Mouse (Mus musculus) limb, embryonic 13.5 days (tissue): ENCODE measurements at regions not wholly inside any gene's neighbourhood (a gene's known extent, or its start where the extent isn't known, plus 50 kb on each side); places are given as distances from the start of the nearest gene placed in this dataset.

Source experiments
- ATAC-seq: fragments of 200-750 bp; cut with Nextera tagmentation; 2 replicates; pipeline ENCODE4 v1.8.0; 2017; ENCODE audit warnings: low read depth, moderate number of reproducible peaks, moderate TSS enrichment; ENCODE audit not compliant: low FRiP score
- H3K27ac ChIP-seq: fragments of 300-500 bp; sonication (generic); 2 replicates; pipeline ENCODE4 v1.5.1; 2015; ENCODE audit warnings: inconsistent platforms, mild to moderate bottlenecking, moderate library complexity
- H3K27me3 ChIP-seq: fragments of 300-500 bp; sonication (generic); 2 replicates; pipeline ENCODE4 v1.6.1; 2015; ENCODE audit warnings: mild to moderate bottlenecking, inconsistent platforms
- H3K36me3 ChIP-seq: fragments of 300-500 bp; sonication (generic); 2 replicates; pipeline ENCODE4 v1.6.1; 2015; ENCODE audit warnings: inconsistent platforms, mild to moderate bottlenecking, moderate library complexity
- H3K4me1 ChIP-seq: fragments of 300-500 bp; sonication (generic); 2 replicates; pipeline ENCODE4 v1.6.1; 2015; ENCODE audit warnings: inconsistent platforms
- H3K4me2 ChIP-seq: fragments of 300-500 bp; sonication (generic); replicated peaks from 2 replicates; pipeline ENCODE4 v1.6.1; 2015; ENCODE audit warnings: inconsistent platforms, mild to moderate bottlenecking, moderate library complexity
- H3K4me3 ChIP-seq: fragments of 300-500 bp; sonication (generic); 2 replicates; pipeline ENCODE4 v1.5.1; 2015; ENCODE audit warnings: moderate library complexity, mild to moderate bottlenecking, inconsistent platforms
- H3K9ac ChIP-seq: fragments of 300-500 bp; sonication (generic); 2 replicates; pipeline ENCODE4 v1.6.1; 2015; ENCODE audit warnings: mild to moderate bottlenecking, inconsistent platforms
- H3K9me3 ChIP-seq: fragments of 300-500 bp; sonication (generic); 2 replicates; pipeline ENCODE4 v1.6.1; 2016; ENCODE audit warnings: inconsistent platforms
- WGBS: fragments of 180-500 bp; shearing (Covaris S2); methylation state at CpG from one replicate; pipeline ENCODE4 v1.1.7; 2015; 5-methylcytosine and 5-hydroxymethylcytosine counted together

DNA sequence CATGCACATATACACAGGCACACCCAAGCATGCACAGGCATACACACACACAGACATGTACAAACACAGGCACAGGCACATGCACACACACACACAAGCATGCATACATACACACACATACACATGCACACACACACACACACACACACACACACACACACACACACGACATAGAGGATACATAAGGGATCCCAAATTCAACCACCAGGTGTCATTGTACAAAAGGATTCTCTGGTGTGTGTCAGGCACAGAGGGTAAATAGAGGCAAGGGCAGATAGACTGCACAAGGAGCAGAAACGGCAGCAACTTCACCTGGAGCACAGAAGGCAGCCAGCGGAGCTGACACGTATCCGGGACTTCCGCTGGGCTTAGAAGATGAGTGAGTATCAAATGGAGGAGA is 428.1 kb upstream of the Zmiz1 start:
- H3K9ac ChIP-seq: no peak overlapping the region
- no peaks in the 10 kb centered on the region for H3K9me3 ChIP-seq
- no peak overlapping the region for H3K4me2 ChIP-seq
- WGBS: 82% methylated on average over 6 of the region's 6 CpGs
- ATAC-seq: no peak
- H3K4me3 ChIP-seq: no peak overlapping the region
- no peaks in the 10 kb centered on the region for H3K36me3 ChIP-seq
- H3K4me1 ChIP-seq: peaks cover 43% of the 10 kb centered on the region
- H3K27me3 ChIP-seq: no peaks in the 10 kb centered on the region
- H3K27ac ChIP-seq: no peak overlapping the region

DNA sequence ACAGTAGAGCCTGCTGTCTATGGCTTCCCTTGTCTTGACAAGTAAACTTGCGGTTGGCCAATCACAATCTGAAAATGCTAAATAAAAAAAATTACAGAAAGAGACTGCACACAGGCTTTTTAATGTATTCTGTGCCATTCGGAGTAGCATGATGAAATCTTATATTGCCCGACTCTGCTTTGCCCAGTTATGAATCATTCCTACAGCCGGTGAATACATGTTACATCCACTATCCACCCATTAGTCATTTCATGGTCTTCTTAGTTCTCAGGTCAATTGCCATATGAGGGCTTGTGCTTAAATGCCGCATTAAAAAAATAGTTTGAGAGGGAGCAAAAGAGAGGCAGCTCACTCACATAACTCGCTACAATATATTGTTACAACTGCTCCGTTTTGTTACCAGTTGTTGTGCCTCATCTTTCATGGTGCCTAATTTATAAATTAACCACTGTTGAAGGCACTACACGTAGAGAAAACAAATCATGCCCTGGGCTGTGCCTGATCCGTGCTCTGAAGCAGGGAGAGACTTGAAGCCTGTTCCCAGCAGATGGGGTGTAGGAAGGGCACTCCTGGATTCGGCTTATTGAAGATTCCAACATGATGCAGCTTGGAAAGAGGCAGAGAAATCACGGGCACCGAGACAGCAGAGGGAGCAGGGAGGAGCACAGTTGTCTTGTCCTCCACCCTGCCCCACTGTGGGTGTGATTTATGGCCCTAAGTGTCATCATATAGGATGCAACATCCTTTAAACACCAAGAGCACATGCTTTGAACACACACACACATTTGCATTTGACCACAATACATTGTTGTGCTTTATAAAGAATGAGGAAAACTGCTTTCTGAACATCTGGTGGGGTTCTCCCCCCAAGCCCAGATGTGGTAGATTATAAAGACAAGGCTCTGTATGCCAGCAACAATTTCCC is 427.0 kb upstream of the Zmiz1 start:
- no peak overlapping the region for H3K4me2 ChIP-seq
- H3K9me3 ChIP-seq: no peaks in the 10 kb centered on the region
- 65% methylated on average over 12 of the region's 12 CpGs for WGBS
- 0 out of 2 replicates have a peak overlapping the region, but pooled peaks have one; percentile 8 for H3K9ac ChIP-seq
- H3K36me3 ChIP-seq: no peaks in the 10 kb centered on the region
- no peaks in the 10 kb centered on the region for H3K27me3 ChIP-seq
- ATAC-seq: no peak
- peaks cover 36% of the 10 kb centered on the region for H3K4me1 ChIP-seq
- no peak overlapping the region; the same call in 1 of the 2 replicates for H3K27ac ChIP-seq
- no peak overlapping the region for H3K4me3 ChIP-seq

DNA sequence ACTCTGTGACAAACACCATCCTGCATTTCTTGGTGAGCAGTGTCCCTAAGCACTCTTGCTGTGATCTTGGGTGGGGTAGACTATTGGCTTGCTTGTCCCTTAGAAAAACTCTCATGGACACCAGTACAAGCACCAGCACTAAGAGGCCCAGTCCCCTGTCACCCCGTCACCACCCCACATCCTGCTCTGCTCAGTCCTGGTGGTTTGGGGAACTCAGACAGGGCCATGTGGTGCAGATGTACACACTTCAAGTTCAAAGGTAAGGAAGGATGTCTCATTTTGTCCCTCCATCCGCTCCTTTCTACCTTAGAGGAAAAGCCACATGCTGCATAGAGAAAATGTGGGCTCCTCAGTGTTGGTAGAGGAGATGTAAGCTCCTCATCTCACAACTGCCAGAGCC is 426.1 kb upstream of the Zmiz1 start:
- 88% methylated on average over 2 of the region's 2 CpGs for whole genome bisulfite sequencing
- Histone ChIP-seq H3K27ac (no peak overlapping the region), H3K9me3 (no peaks in the 10 kb centered on the region)

DNA sequence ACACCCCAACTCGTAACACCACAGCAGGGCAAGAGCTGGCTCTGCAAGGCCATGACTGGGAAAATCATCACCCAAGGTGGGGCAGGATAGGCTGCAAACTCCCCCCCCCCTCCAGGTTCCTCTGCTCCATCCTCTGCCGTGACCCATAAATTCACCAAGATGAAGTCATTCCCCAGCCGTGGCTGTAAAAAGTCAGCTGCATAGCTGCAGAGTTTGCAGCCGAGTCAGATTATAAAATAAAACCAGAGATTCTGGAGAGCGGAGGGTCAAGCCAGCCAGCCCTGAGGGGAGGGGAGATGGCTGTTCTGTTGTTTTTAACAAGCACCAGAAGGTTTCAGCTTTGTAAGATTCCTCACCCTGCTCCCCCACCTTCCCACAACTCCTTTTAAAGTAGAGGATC is 416.7 kb upstream of the Zmiz1 start:
- Histone ChIP-seq H3K4me2 (peak overlapping the region; percentile 35), H3K4me1 (peaks cover 58% of the 10 kb centered on the region)
- ATAC-seq: peak; percentile 62

More for the DNA sequence above, 426.1 kb upstream of the Zmiz1 start:
- H3K36me3 ChIP-seq: no peaks in the 10 kb centered on the region
- H3K4me3 ChIP-seq: no peak overlapping the region
- H3K4me2 ChIP-seq: no peak overlapping the region
- H3K9ac ChIP-seq: 0 out of 2 replicates have a peak overlapping the region, but pooled peaks have one; percentile 8
- no peak for ATAC-seq
- peaks cover 31% of the 10 kb centered on the region for H3K4me1 ChIP-seq
- no peaks in the 10 kb centered on the region for H3K27me3 ChIP-seq

DNA sequence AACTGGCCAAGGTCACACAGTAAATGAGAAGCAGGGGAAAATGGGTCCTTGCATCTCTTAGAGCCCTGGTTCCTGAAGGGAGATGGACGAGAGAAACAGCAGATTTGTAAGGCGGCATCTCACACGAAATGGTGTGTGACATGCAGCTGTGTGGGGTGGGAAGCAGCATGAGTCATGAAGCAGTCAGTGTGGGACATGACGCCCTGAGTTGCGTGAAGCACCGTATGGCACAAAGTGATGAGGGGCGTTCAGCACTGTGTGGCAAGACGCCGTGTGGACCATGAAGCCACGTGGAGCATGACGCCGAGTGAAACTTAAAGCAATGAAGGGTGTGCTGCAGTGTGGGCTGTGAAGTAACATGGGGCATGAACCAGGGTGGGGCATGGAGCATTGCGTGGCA is 414.9 kb upstream of the Zmiz1 start:
- H3K36me3 ChIP-seq: no peaks in the 10 kb centered on the region
- H3K27me3 ChIP-seq: no peaks in the 10 kb centered on the region
- peaks cover 63% of the 10 kb centered on the region for H3K4me1 ChIP-seq
- 78% methylated on average over 13 of the region's 13 CpGs for WGBS
- peak overlapping the region; percentile 94 for H3K27ac ChIP-seq
- no peak overlapping the region for H3K9ac ChIP-seq
- no peak; the same call in 1 of the 2 replicates for ATAC-seq
- no peak overlapping the region for H3K4me2 ChIP-seq
- H3K9me3 ChIP-seq: no peaks in the 10 kb centered on the region
- H3K4me3 ChIP-seq: no peak overlapping the region

More for the DNA sequence above, 416.7 kb upstream of the Zmiz1 start:
- Histone ChIP-seq H3K9ac (peak overlapping the region; percentile 40; the same call in 1 of the 2 replicates), H3K4me3 (no peak overlapping the region), H3K27ac (peak overlapping the region; percentile 94), H3K27me3 (no peaks in the 10 kb centered on the region), H3K9me3 (no peaks in the 10 kb centered on the region), H3K36me3 (no peaks in the 10 kb centered on the region)
- 9% methylated on average over 5 of the region's 5 CpGs for WGBS

DNA sequence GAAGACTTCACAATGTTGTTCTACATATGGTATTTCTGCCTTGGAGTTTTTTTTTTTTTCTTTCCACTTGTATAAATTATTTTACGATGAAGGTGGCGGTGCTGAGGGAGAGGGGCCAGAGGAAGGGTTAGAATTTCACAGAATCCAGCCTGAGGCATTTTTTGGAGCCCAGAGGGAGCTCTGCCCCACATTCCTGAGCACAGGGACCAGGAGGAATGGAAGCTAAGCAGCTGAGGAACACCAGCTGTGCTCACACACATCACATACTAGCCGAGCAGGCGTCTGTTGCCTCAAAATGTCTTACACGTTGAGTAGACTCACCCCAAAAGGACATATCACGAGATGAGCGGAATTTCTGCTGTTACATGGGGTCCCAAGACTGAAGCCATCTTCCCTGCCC is 414.1 kb upstream of the Zmiz1 start:
- no peaks in the 10 kb centered on the region for H3K27me3 ChIP-seq
- H3K27ac ChIP-seq: peak overlapping the region; percentile 94
- peak; percentile 77; the same call in 1 of the 2 replicates for ATAC-seq
- H3K4me1 ChIP-seq: peaks cover 63% of the 10 kb centered on the region
- whole genome bisulfite sequencing: 18% methylated on average over 7 of the region's 7 CpGs
- H3K4me2 ChIP-seq: peak overlapping the region; percentile 5; the same call in 1 of the 2 replicates
- no peak overlapping the region for H3K4me3 ChIP-seq
- no peak overlapping the region for H3K9ac ChIP-seq
- no peaks in the 10 kb centered on the region for H3K9me3 ChIP-seq
- H3K36me3 ChIP-seq: no peaks in the 10 kb centered on the region

DNA sequence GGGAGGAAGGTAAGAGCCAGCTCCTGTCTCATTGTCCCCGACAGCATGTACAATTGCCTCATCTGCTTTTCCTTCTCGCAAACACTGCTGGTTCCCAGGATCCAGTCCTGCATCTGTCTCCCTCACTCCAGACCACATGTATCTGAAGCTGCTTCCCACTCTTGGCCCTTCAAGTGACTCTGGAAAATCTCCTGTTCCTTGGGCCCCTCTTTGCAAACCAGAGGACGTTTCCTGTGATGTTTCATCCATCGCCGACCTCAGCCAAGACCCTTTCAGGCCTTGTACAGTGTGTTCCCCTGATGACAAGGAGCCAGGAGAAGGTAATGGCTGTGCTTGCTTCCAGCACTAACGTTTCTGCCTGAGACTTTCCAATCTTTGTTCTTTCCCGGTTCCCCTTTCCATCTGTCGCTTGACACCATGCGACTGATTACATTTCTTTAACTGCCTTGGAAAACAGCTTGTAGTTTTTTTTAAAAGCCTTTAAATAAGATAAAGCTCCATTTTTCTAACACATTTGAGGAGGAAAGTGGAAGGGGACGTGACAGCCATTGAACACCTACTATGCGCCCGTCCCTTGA is 408.2 kb upstream of the Zmiz1 start:
- Histone ChIP-seq H3K36me3 (no peaks in the 10 kb centered on the region), H3K27ac (peak overlapping the region; percentile 65), H3K4me1 (peaks cover 47% of the 10 kb centered on the region), H3K4me2 (no peak overlapping the region), H3K9me3 (no peaks in the 10 kb centered on the region), H3K4me3 (no peak overlapping the region), H3K27me3 (no peaks in the 10 kb centered on the region), H3K9ac (no peak overlapping the region)
- ATAC-seq: no peak
- 51% methylated on average over 12 of the region's 12 CpGs for WGBS

DNA sequence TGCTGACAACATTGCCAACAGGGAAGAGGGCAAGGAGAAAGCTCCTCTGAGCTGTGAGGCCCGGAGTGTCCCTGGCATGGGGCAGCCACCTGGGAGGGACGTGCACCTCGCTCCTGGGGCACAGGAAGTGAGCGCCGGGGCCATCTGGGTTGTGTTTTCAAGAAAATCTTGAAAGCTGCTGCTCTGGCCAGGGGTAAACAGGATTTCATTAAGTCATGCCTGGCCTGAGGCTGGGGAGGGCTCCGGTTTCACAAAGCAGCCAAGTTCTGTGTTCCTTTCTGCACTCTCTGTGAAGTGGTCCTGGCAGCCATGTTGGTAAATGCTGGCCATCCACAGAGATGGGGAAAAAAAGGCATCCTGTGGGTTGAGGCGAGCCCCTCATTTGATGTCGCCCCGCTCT is 406.8 kb upstream of the Zmiz1 start:
- Histone ChIP-seq H3K4me1 (peaks cover 43% of the 10 kb centered on the region), H3K27ac (peak overlapping the region; percentile 75), H3K27me3 (no peaks in the 10 kb centered on the region), H3K9ac (no peak overlapping the region), H3K4me3 (no peak overlapping the region), H3K4me2 (no peak overlapping the region), H3K9me3 (no peaks in the 10 kb centered on the region), H3K36me3 (no peaks in the 10 kb centered on the region)
- 26% methylated on average over 9 of the region's 9 CpGs for WGBS
- peak; percentile 19; the same call in 1 of the 2 replicates for ATAC-seq

DNA sequence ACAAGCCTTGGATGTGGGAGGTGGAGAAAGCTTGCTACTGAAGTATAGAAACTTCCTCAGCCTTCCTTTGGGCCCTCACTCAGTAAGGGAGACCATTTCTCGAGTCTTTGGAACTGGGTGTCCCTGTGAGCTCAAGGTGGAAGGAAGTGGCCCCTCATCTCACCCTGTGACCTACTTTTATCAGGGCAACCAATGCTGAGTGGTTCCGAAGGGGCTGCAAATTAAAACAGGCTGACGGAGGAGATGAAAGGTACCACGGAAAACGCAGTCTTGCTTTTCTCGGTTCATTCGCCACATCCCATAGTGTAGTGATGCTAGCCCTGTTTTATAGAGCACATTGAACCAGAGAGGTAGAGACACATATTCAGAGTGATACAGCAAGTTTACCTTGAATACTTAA is 399.6 kb upstream of the Zmiz1 start:
- no peak for ATAC-seq
- Histone ChIP-seq H3K4me1 (peaks cover 24% of the 10 kb centered on the region), H3K4me2 (no peak overlapping the region), H3K36me3 (no peaks in the 10 kb centered on the region), H3K9me3 (no peaks in the 10 kb centered on the region), H3K27ac (no peak overlapping the region), H3K27me3 (no peaks in the 10 kb centered on the region), H3K4me3 (no peak overlapping the region), H3K9ac (no peak overlapping the region)
- WGBS: 42% methylated on average over 7 of the region's 7 CpGs

DNA sequence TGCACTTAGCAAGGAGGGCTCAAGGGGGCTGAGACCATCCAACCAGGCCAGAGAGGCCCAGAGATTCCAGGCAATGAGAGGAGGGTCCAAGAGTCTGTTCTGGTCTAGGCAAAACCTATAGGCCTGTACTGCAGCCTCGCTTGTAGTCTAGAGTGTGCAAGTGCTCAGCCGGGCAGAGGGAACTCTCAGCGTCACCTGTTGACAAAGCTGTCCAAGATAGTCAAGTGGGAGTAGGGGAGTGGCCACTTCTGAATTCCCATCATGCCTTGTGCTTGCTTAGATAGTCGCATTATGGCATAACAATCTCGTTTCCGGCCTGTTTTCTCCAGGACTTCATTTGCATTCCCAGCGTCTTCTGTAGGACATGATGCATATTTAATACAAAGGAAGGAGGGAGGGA is 398.7 kb upstream of the Zmiz1 start:
- 92% methylated on average over 7 of the region's 7 CpGs for WGBS

DNA sequence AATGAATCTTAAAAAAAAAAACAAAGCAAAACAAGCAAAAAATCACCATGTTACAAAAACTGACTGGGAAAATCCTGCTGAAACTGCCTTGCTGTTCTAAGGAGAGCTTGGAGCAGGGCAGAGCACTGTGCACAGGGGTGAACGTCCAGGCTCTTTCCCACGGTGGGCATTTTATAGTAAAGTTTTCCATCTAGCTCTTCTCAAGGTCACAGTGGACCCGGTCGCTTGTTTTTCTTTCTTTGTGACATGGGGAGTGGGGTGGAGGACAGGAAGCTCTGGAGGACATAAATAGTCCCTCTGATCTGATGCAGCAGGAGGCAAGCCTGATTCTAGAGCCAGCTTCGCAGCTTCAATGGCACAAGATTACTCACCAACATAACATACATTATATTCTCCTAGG is 395.9 kb upstream of the Zmiz1 start:
- Histone ChIP-seq H3K27me3 (no peaks in the 10 kb centered on the region), H3K9ac (no peak overlapping the region), H3K4me2 (no peak overlapping the region), H3K27ac (no peak overlapping the region; the same call in 1 of the 2 replicates), H3K4me1 (peaks cover 59% of the 10 kb centered on the region), H3K9me3 (no peaks in the 10 kb centered on the region), H3K4me3 (no peak overlapping the region), H3K36me3 (no peaks in the 10 kb centered on the region)
- no peak for ATAC-seq
- WGBS: 65% methylated on average over 5 of the region's 5 CpGs

More for the DNA sequence above, 398.7 kb upstream of the Zmiz1 start:
- H3K27ac ChIP-seq: no peak overlapping the region
- no peak for ATAC-seq
- peaks cover 33% of the 10 kb centered on the region for H3K4me1 ChIP-seq
- H3K4me3 ChIP-seq: no peak overlapping the region
- H3K9me3 ChIP-seq: no peaks in the 10 kb centered on the region
- H3K27me3 ChIP-seq: no peaks in the 10 kb centered on the region
- H3K9ac ChIP-seq: no peak overlapping the region
- H3K36me3 ChIP-seq: no peaks in the 10 kb centered on the region
- no peak overlapping the region for H3K4me2 ChIP-seq

DNA sequence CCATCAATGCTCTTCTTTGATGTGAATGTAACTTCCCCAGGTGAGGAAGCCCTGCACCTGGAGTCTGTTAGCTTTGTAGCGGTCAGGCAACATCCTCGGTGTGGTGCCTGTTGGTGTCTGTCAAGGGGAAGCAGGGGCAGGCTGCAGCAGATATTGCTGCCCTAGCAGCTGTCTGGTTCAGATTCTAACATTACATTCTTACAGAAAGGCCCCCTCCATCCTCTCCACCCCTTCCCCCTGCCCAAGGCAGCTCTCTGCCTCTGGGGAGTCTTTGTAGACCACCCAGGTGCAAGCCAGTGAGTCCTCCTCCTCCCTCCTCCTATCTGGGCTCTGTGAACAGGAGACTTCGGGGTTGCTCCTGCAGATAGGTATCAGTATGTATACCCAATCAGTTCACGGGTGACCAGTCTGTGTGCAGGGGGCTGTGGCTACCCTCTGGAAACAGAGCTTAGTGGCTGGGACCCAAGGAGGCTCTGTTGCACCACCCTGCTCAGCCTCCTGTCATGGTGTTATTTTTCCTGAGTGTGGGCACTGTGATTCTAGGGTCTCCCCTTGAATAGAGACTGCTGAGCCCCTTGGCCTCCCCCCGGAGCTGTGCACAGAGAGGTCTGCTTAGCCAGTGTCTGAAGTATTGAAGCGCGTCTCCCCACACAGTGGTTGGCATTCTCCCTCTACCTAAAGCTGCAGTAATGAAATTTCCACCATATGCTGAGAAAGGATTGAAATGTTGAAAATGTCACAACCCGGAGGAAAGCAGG is 394.6 kb upstream of the Zmiz1 start:
- no peak overlapping the region for H3K9ac ChIP-seq
- no peaks in the 10 kb centered on the region for H3K9me3 ChIP-seq
- peak overlapping the region; percentile 70 for H3K27ac ChIP-seq
- no peaks in the 10 kb centered on the region for H3K27me3 ChIP-seq
- no peaks in the 10 kb centered on the region for H3K36me3 ChIP-seq
- ATAC-seq: peak; percentile 41
- no peak overlapping the region for H3K4me3 ChIP-seq
- H3K4me2 ChIP-seq: peak overlapping the region; percentile 12; the same call in 1 of the 2 replicates
- peaks cover 64% of the 10 kb centered on the region for H3K4me1 ChIP-seq
- WGBS: 25% methylated on average over 8 of the region's 8 CpGs
